Mouse (Mus musculus) MN1 (cell line): ENCODE results near the gene Gm10840.
"Not testable (repeated sequence)": the region's sequence is repeated elsewhere in the genome, so short reads cannot be mapped to it uniquely, and the experiment has no call there.

Source experiments
- DNase-seq: peaks from one replicate; pipeline ENCODE4 v3.0.0-alpha.2; 2016; ENCODE audit warnings: low spot score

Gene Gm10840

GRCm38 (mm10) chr11:106160841-106161721, at the start of gene Gm10840, which contains the start of gene Limd2:
Gene Gm10840, plus strand, starts transcription at chr11:106160850.
Gene Limd2, minus strand, starts transcription at chr11:106160860.
- DNase-seq = peak; percentile 65

- no peak for DNase-seq
Measured at GRCm38 (mm10) chr11:106111688-106112087, 49.0 kb upstream of the Gm10840 start.

- DNase-seq = no peak
Measured at GRCm38 (mm10) chr11:106122221-106122620, 38.4 kb upstream of the Gm10840 start.

GRCm38 (mm10) chr11:106122736-106123135, 37.9 kb upstream of the Gm10840 start:
- DNase-seq = no peak

- peak; percentile 19 for DNase-seq
Measured at GRCm38 (mm10) chr11:106124784-106125183, 35.9 kb upstream of the Gm10840 start.

- no peak for DNase-seq
Measured at GRCm38 (mm10) chr11:106125827-106126226, 34.8 kb upstream of the Gm10840 start.

- not testable (repeated sequence) for DNase-seq
Measured at GRCm38 (mm10) chr11:106126727-106127373, 33.8 kb upstream of the Gm10840 start.

- DNase-seq = no peak
Measured at GRCm38 (mm10) chr11:106129477-106129876, 31.2 kb upstream of the Gm10840 start.

- no peak for DNase-seq
Measured at GRCm38 (mm10) chr11:106132516-106132915, 28.1 kb upstream of the Gm10840 start.

GRCm38 (mm10) chr11:106134580-106135528, 25.8 kb upstream of the Gm10840 start:
- peak; percentile 91 for DNase-seq

- DNase-seq = no peak
Measured at GRCm38 (mm10) chr11:106151219-106151618, 9.4 kb upstream of the Gm10840 start.

GRCm38 (mm10) chr11:106152132-106152531, 8.5 kb upstream of the Gm10840 start:
- no peak for DNase-seq

- no peak for DNase-seq
Measured at GRCm38 (mm10) chr11:106154091-106154490, 6.6 kb upstream of the Gm10840 start.

- no peak for DNase-seq
Measured at GRCm38 (mm10) chr11:106154770-106155169, 5.9 kb upstream of the Gm10840 start.

- no peak for DNase-seq
Measured at GRCm38 (mm10) chr11:106155761-106156160, 4.9 kb upstream of the Gm10840 start.

GRCm38 (mm10) chr11:106156257-106156656, 4.4 kb upstream of the Gm10840 start:
- no peak for DNase-seq

- DNase-seq = no peak
Measured at GRCm38 (mm10) chr11:106157154-106157553, 3.5 kb upstream of the Gm10840 start.

- DNase-seq = no peak
Measured at GRCm38 (mm10) chr11:106158081-106158929, 2.3 kb upstream of the Gm10840 start.

- DNase-seq = no peak
Measured at GRCm38 (mm10) chr11:106158930-106159215, 1.8 kb upstream of the Gm10840 start.

- DNase-seq = no peak
Measured at GRCm38 (mm10) chr11:106159216-106159920, 1.3 kb upstream of the Gm10840 start.
